Mouse (Mus musculus): ENCODE results near the gene Zic5.
"Not testable (repeated sequence)": the region's sequence is repeated elsewhere in the genome, so short reads cannot be mapped to it uniquely, and the experiment has no call there.

Zic5 gene

DNA sequence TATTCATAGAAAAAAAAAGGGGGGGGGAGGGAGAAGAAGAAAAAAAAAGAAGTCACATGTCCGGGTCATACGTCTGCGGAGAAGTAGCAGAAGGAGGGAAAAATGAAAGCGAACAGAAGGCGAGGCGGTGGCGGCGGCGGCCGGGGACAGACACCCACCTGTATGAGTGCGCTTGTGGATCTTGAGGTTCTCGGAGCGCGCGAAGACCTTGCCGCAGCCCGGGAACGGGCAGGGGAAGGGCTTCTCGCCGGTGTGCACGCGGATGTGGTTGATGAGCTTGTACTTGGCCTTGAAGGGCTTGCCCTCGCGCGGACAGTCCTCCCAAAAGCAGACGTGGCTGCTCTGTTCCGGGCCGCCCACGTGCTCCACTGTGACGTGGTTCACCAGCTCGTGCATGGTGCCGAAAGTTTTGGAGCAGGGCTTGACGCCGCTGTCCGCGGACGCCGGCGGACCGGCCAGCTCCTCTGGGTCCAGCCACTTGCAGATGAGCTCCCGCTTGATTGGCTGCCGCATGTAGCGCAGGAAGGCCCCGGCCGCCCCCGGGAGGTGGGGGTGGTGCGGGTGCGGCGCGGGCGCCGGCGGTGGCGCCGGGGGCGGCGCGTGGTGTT, 1.6 kb downstream of the Zic5 start:
- DNase-seq, result peak in 1 of 2 experiments; percentile 45

DNA sequence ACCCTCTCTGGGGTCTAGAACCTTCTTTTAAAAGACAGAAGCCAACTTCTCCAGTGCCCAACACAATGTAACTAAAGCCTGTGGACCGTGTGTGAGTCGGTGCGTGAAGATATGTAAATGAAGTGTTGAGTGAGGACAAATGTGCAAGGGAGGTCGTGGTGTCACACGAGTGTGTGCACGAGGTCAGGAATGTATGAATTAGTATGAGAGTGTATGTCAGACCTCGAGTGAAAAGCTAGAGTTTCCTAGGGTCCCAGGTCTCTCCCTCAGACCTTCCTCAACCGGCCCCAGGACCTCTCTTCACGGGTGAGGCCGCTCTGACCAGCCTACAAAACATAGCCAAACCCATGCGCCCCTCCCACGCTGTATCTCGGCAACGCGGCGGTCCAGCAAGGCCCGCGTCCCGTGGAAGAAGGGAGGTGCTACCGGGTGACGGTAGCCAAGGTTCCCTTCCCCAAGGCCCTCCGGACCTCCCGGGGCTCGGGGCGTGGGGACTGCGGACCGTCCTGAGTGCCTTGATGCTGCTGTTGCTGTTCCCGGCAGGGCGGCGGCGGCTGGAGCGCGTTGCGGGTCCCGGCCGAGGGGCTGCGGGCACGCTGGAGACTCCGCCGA, 2.3 kb downstream of the Zic5 start:
- peak in 1 of 2 experiments; percentile 27 for DNase-seq

- DNase-seq, result no peak
Measured at GRCm38 (mm10) chr14:122462689-122463079, 2.8 kb downstream of the Zic5 start.

GRCm38 (mm10) chr14:122461966-122462365, 3.5 kb downstream of the Zic5 start:
- DNase-seq, result no peak

- no peak for DNase-seq
Measured at GRCm38 (mm10) chr14:122461500-122461899, 4.0 kb downstream of the Zic5 start.

DNA sequence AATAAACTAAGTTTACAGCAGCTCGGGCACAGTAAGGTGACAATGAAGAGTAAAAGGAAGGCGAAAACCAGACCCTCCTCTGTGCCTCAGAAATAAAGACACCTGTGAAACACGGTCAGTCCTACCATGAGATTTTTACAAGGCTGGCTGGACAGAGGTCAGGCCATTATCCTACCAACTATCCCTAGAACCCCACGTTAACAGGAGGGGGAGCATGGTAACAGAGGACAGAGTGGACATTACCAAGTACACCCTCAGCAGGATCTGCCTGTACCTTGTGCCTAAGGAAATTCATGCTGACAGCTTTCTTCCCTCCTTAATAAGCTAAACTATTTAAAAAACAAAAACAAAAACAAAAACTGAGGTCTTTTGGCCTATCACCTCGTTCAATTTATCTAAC, 5.3 kb downstream of the Zic5 start:
- no peak for DNase-seq

DNA sequence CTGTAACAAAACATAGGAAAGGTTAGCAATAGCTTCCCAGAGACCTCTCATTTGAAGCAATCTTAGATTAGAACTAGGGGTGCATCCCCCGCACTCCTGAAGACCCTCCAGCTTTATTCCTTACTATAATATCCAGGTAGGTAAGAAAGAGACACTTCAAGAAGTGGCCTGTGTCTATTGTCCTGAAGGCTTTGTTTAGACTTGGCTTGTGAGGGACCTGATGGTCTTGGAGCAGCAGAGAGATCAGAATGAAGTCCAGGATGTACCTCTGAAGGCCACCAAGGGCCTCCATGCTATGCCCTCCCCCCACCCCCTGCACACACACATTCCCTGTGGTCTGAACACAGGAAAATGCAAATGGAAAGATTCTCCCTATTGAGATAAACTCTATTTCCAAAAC, 5.7 kb downstream of the Zic5 start:
- DNase-seq, result no peak

- DNase-seq, result not testable (repeated sequence)
Measured at GRCm38 (mm10) chr14:122459332-122459731, 6.1 kb downstream of the Zic5 start.

DNA sequence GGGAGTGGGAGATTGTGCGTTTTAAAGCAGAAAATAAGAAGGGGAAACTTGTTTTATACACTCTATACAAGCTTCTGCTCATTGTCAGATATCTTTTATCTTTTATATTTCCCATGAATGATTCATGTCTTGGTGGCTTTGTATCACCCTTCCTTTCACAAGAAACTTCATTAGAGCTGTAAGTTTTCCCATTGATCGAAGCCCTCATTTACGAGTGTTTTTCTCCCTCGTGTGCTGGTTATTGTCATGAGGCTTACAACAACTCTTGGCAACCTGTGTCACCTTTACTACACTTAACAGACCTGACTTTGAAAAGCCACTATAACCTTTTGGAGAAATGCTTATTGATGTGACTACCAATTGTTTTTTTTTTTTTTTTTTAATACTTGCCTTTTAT, 9.9 kb downstream of the Zic5 start:
- DNase-seq, result no peak

GRCm38 (mm10) chr14:122454901-122455561, 10.4 kb downstream of the Zic5 start:
- DNase-seq, result no peak

DNA sequence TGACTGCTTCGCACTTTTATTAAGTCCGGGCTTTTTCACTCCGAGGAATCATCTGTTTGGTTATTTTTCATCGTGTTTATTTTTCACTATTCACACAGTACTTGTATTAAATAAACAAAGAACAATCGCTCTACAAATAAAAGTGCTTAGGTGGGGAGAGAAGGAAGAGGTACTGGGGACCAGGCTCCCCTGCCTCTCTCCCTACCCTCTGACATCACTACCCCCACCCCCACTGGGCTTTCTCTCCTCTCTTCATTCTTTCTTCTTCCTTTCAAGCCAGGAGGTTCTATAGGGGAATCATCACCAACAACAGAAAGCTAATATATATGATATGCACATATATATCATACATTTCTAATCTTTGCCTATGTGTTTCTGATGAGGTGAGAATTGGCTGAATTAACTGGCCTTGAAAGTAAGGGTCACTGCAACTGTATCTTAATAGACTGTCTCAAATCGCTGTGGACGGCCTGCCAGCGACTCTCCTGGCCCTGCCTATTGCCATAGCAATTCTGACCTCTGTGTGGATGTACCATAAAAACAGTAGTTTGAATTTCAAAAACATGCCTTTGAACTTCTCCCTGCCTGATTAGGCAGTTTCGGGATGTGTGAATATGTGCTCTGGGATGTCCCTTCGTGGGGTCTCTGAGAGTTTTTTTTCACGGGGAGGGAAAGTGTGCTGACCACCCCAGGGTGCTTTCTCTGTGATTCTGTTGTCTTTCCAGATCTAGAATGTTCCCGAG, 11.3 kb downstream of the Zic5 start:
- DNase-seq, result no peak

DNA sequence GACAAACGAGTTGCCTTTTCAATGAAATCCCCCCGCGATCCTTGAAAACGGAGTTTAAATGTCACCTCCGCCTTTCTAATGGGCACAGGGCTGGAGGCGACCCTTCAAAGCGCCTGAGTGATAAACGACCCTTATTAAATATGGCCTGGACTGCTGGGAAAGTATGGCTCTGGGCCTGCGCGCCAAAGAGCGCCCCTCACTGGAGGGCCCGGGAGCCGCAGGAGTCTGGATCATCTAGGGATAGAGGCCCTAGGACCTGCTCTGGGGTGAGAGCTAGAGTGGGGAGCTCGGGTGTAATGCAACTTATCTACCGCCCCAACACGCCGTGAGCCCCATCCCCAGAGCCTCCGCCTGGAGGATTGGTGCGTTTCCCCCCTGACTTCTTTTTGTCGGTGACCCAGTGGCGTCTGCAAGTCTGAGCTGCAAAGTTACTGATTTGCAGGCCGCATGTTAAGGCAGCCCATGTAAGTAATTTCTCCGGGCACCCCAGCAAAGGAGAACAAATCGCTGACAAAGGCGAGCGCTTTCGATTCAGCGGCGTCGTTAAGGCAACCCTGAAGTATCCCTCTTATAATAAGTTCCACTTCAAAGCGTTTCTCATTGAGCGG, 12.0 kb downstream of the Zic5 start:
- no peak for DNase-seq

DNA sequence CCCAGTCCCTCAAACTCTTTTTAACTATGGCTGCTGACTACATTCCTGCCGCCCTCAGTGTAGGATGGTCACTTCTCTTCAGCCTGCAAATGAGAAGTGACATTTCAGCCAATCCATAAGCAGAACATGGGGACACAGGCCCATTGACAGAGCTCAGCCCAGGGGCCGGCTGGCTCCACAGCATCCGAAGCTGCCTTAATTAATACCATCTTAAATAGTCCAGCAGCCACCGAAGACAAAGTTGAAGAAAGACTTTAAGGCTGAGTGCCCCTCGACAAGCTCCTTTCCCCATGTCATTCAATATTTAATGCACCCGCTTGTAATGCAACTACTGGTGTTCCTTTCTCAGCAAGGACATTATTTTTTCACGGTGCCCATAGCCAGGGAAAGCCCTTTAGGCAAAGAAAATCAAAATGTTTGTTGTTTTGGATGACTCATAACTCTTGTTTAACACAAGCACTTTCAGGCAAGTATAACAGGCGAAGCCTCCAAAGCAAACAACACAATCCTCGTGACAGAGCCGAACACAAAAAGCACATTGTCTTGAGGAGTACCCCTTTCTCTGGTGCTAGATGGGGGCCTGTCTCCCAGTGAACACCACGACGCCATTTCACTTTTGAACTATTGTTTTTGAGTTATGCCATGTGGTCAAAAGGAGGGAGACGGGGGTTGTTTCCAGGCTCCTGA, 12.6 kb downstream of the Zic5 start:
- no peak for DNase-seq

DNA sequence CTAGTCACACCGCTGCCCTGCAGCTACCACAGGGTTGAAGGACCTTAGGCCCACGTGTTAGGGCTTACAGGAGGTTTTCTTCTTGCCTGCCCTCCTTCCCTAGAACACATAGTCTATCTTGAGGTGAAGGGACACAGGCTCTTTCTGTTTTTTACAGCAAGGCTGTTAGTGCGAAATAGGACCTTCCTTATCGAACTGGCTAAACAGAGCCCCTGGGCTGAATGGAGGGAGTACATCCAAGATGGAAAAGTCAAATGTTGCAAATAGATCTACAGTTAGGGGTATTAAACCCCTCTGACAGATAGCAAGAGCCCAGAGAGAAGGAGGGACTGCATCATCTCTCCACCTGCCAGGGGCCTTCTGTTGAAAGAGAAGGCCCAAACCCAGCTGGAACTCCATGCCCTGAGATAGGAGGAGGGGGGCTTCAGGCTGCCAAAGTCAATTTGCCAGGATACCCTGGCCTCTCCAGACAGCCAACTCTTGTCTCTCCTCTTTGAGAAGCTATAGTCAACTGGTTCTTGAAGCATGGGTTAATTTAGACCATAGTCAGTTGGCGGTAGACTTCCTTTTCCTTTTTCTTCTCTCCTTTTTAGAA, 13.8 kb downstream of the Zic5 start:
- DNase-seq, result no peak

- DNase-seq, result peak in 1 of 2 experiments; percentile 64
Measured at GRCm38 (mm10) chr14:122450496-122451382, 14.7 kb downstream of the Zic5 start, which contains the start of gene Gm5089. Gene Gm5089, minus strand, starts transcription at chr14:122451115.

DNA sequence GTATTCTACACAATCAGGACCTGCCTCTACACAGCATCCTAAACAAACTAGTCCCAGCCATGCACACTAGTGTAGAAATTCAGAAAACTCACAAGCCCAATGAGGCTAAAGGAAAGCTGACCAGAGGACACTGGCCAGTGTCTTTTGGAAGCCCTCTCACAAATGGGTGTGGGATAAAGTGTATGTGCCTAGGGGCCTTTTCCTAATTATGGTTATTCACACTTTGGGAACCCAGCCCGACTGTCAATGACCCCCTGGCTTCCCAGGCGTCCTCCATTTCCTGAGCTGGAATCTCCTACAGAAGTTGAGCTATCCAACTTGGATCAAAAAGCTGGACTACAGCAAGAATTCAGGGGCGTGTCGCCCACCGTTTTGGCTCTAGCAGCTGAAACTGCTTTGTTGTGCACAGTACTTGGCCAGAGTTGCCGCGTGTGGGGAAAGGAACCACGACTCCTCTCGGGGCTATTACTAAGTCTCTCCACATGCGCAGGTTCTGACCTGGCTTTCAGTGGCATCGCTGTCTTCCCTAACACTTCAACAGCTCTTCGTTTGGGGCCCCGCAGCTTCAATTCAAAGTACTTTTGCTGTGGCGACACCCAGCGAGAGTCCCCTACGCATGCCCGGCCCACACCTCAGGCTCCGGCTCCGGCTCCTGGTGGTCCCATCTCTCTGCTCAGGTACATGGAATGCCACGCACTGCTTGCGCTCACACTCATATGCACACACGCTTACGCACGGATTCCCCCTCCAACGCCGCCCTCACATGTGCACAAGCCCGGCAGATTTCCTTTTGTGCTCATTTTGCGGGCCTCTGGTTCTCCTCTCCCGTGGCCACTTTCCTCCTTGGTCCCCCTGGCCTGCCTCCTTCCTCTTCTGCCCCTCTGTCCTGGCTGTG, 15.6 kb downstream of the Zic5 start:
- DNase-seq, result no peak

DNA sequence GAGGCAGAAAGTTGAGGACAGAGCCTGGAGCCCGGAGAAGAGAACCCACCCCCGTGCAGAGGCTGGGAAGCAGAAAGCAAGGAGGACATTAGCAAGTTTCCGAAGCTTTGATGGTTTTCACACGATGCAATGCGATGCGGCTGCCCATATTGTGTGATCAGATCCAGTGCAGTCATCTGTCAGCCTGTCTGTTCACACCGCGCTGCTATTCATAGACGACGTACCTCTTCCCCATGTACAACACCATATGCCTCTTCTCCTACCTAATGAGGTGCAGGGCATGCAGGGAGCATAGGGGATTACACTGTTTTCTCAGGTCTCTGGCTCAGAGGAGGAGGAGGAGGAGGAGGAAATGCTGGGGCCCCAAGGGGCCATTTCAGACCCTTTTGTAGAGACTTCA, 28.6 kb downstream of the Zic5 start:
- DNase-seq, result no peak

DNA sequence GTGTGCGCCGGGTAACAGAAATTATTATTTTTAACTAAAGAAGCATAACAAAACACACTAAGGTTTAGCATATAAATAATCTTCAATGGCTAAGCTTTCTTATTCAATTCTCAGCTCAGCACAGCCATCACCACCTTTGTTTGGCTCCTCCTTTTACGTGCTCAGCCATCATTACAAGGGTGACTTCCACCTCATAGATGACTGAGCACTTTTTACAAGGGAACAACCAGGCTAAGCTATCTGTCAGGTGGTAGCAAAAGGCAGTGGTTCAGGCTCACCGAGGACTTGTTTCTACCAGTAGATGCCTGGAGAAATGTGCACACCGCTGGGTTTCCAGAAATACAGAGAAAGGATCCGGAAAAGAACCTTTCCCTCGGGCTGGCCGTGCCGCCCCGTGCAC, 31.4 kb downstream of the Zic5 start:
- no peak for DNase-seq

GRCm38 (mm10) chr14:122432558-122432957, 32.9 kb downstream of the Zic5 start:
- DNase-seq, result no peak

DNA sequence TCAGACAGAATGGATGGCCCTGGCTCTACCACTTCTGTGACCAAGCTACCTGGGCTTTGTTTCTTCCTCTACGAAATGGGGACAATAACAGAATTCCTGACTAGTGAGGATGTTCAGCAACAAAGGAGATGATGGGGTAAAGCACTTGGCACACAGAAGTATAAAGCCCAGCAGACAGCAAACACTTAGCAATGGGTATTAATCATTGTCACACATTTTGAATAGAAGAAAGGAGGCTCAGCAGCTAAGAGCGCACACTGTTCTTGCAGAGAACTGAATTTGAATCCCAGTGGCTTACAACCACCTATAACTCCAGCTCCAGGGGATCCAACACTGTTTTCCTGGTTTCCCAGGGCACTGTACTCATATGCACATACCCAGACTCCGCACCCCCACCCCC, 37.8 kb downstream of the Zic5 start:
- DNase-seq, result no peak
